Mouse (Mus musculus) neural tube, embryonic 15.5 days (tissue): ENCODE data around the gene Rragc. TPM values are rescaled to one million over a fixed set of nuclear protein-coding genes. Genes with fewer than 3 reads are reported as not detected.

Experiments used
- ATAC-seq: fragments of 200-750 bp; cut with Nextera tagmentation; 2 replicates; pipeline ENCODE4 v1.8.0; 2017; ENCODE audit warnings: mild to moderate bottlenecking, moderate TSS enrichment, moderate library complexity; ENCODE audit not compliant: low FRiP score
- H3K27ac ChIP-seq: fragments of 300-500 bp; sonication (generic); replicated peaks from 2 replicates; pipeline ENCODE4 v1.5.1; 2015; ENCODE audit warnings: mild to moderate bottlenecking, inconsistent platforms
- H3K27me3 ChIP-seq: fragments of 300-500 bp; sonication (generic); replicated peaks from 2 replicates; pipeline ENCODE4 v1.6.1; 2015; ENCODE audit warnings: inconsistent platforms
- H3K36me3 ChIP-seq: fragments of 300-500 bp; sonication (generic); 2 replicates; pipeline ENCODE4 v1.6.1; 2015; ENCODE audit warnings: inconsistent platforms
- H3K4me1 ChIP-seq: fragments of 300-500 bp; sonication (generic); 2 replicates; pipeline ENCODE4 v1.6.1; 2015; ENCODE audit warnings: inconsistent platforms
- H3K4me2 ChIP-seq: fragments of 300-500 bp; sonication (generic); 2 replicates; pipeline ENCODE4 v1.6.1; 2015; ENCODE audit warnings: inconsistent platforms, mild to moderate bottlenecking, moderate library complexity
- H3K4me3 ChIP-seq: fragments of 300-500 bp; sonication (generic); replicated peaks from 2 replicates; pipeline ENCODE4 v1.5.1; 2015; ENCODE audit warnings: mild to moderate bottlenecking, inconsistent platforms
- H3K9ac ChIP-seq: fragments of 300-500 bp; sonication (generic); replicated peaks from 2 replicates; pipeline ENCODE4 v1.6.1; 2015; ENCODE audit warnings: mild to moderate bottlenecking, inconsistent platforms
- H3K9me3 ChIP-seq: fragments of 300-500 bp; sonication (generic); replicated peaks from 2 replicates; pipeline ENCODE4 v1.6.1; 2016; ENCODE audit warnings: inconsistent platforms
- WGBS: fragments of 180-500 bp; shearing (Covaris S2); methylation state at CpG from one replicate; pipeline ENCODE4 v1.1.7; 2015; ENCODE audit warnings: mixed read lengths; 5-methylcytosine and 5-hydroxymethylcytosine counted together
- polyA plus RNA-seq: library from polyadenylated mRNA; unstranded; fragments of >200 nt; fragmentation: Nextera tagmentation; extraction: Ambion mirVana; gene quantifications from 2 replicates; pipeline ENCODE4 v1.2.1, GENCODE M21; 2015

The Rragc gene
- polyA plus RNA-seq, result 44.4 and 45.4 TPM in 2 replicates

- Histone ChIP-seq H3K4me1 (peaks cover 38% of the 10 kb centered on the region), H3K4me3 (peak within 1 kb of the TSS; percentile 99), H3K36me3 (peaks cover 28% of the 10 kb centered on the region), H3K9me3 (no peaks in the 10 kb centered on the region), H3K9ac (peak within 1 kb of the TSS; percentile 96), H3K4me2 (peak within 1 kb of the TSS; percentile 80), H3K27ac (peak within 1 kb of the TSS; percentile 82), H3K27me3 (no peaks in the 10 kb centered on the region)
- WGBS, result 1% methylated on average over 49 of the region's 49 CpGs
- peak; percentile 100 for ATAC-seq
Measured at GRCm38 (mm10) chr4:123916748-123917547, at the start of gene Rragc. TSS of gene Rragc (plus strand) at chr4:123917446.

GRCm38 (mm10) chr4:123893726-123894125 is 23.5 kb upstream of the Rragc start:
- Histone ChIP-seq H3K36me3 (no peaks in the 10 kb centered on the region), H3K4me2 (no peak overlapping the region), H3K27ac (no peak overlapping the region), H3K4me1 (no peaks in the 10 kb centered on the region), H3K27me3 (no peaks in the 10 kb centered on the region), H3K9me3 (no peaks in the 10 kb centered on the region), H3K4me3 (no peak overlapping the region), H3K9ac (no peak overlapping the region)
- WGBS, result 96% methylated on average over 5 of the region's 5 CpGs
- ATAC-seq, result no peak

- H3K27ac ChIP-seq, result no peak overlapping the region
- no peaks in the 10 kb centered on the region for H3K36me3 ChIP-seq
- no peak overlapping the region for H3K4me2 ChIP-seq
- no peak overlapping the region for H3K4me3 ChIP-seq
- no peaks in the 10 kb centered on the region for H3K27me3 ChIP-seq
- no peaks in the 10 kb centered on the region for H3K9me3 ChIP-seq
- no peaks in the 10 kb centered on the region for H3K4me1 ChIP-seq
- no peak for ATAC-seq
- 87% methylated on average over 4 of the region's 4 CpGs for WGBS
- no peak overlapping the region for H3K9ac ChIP-seq
Measured at GRCm38 (mm10) chr4:123894295-123894694, 23.0 kb upstream of the Rragc start.

GRCm38 (mm10) chr4:123898696-123899095 is 18.6 kb upstream of the Rragc start:
- no peaks in the 10 kb centered on the region for H3K9me3 ChIP-seq
- no peak overlapping the region for H3K9ac ChIP-seq
- WGBS, result 12% methylated on average over 5 of the region's 5 CpGs
- ATAC-seq, result no peak
- no peaks in the 10 kb centered on the region for H3K27me3 ChIP-seq
- H3K4me1 ChIP-seq, result peaks cover under 1% of the 10 kb centered on the region; the same call in 1 of the 2 replicates
- H3K4me3 ChIP-seq, result no peak overlapping the region
- H3K4me2 ChIP-seq, result no peak overlapping the region
- H3K27ac ChIP-seq, result no peak overlapping the region
- H3K36me3 ChIP-seq, result no peaks in the 10 kb centered on the region

GRCm38 (mm10) chr4:123903432-123903831 is 13.8 kb upstream of the Rragc start:
- no peak for ATAC-seq
- H3K9me3 ChIP-seq, result no peaks in the 10 kb centered on the region
- H3K4me1 ChIP-seq, result peaks cover 20% of the 10 kb centered on the region
- no peak overlapping the region for H3K4me3 ChIP-seq
- no peaks in the 10 kb centered on the region; the same call in 1 of the 2 replicates for H3K36me3 ChIP-seq
- H3K27me3 ChIP-seq, result no peaks in the 10 kb centered on the region
- no peak overlapping the region for H3K9ac ChIP-seq
- H3K4me2 ChIP-seq, result no peak overlapping the region
- H3K27ac ChIP-seq, result no peak overlapping the region
- WGBS, result 77% methylated on average over 3 of the region's 3 CpGs

- Histone ChIP-seq H3K4me2 (peak within 1 kb of the TSS; percentile 83), H3K27me3 (no peaks in the 10 kb centered on the region), H3K27ac (peak within 1 kb of the TSS; percentile 82), H3K4me1 (peaks cover 20% of the 10 kb centered on the region), H3K4me3 (peak within 1 kb of the TSS; percentile 60), H3K9me3 (no peaks in the 10 kb centered on the region), H3K9ac (peak within 1 kb of the TSS; percentile 65), H3K36me3 (peaks cover 7% of the 10 kb centered on the region; the same call in 1 of the 2 replicates)
- WGBS, result 2% methylated on average over 48 of the region's 49 CpGs
- ATAC-seq, result peak; percentile 100
Measured at GRCm38 (mm10) chr4:123904333-123905125, 12.7 kb upstream of the Rragc start, which contains the start of gene Mycbp. TSS of gene Mycbp (plus strand) at chr4:123904832.

GRCm38 (mm10) chr4:123905126-123905668 is 12.0 kb upstream of the Rragc start:
- WGBS, result under 1% methylated on average over 49 of the region's 53 CpGs
- Histone ChIP-seq H3K4me2 (peak overlapping the region; percentile 83), H3K9ac (peak overlapping the region; percentile 55), H3K27me3 (no peaks in the 10 kb centered on the region), H3K4me1 (peaks cover 20% of the 10 kb centered on the region), H3K36me3 (peaks cover 8% of the 10 kb centered on the region; the same call in 1 of the 2 replicates), H3K27ac (peak overlapping the region; percentile 78), H3K9me3 (no peaks in the 10 kb centered on the region), H3K4me3 (peak overlapping the region; percentile 60)
- peak; percentile 70 for ATAC-seq

- no peaks in the 10 kb centered on the region for H3K9me3 ChIP-seq
- 89% methylated on average over 4 of the region's 4 CpGs for whole genome bisulfite sequencing
- H3K27me3 ChIP-seq, result no peaks in the 10 kb centered on the region
- no peak overlapping the region for H3K27ac ChIP-seq
- ATAC-seq, result no peak
- H3K4me2 ChIP-seq, result no peak overlapping the region
- H3K4me3 ChIP-seq, result no peak overlapping the region
- H3K4me1 ChIP-seq, result peaks cover 30% of the 10 kb centered on the region
- no peak overlapping the region for H3K9ac ChIP-seq
- peaks cover 30% of the 10 kb centered on the region for H3K36me3 ChIP-seq
Measured at GRCm38 (mm10) chr4:123911503-123911902, 5.7 kb upstream of the Rragc start.

GRCm38 (mm10) chr4:123912431-123912830 is 4.8 kb upstream of the Rragc start:
- peaks cover 25% of the 10 kb centered on the region for H3K4me1 ChIP-seq
- H3K27me3 ChIP-seq, result no peaks in the 10 kb centered on the region
- ATAC-seq, result no peak
- H3K4me3 ChIP-seq, result no peak overlapping the region
- peaks cover 30% of the 10 kb centered on the region for H3K36me3 ChIP-seq
- no peak overlapping the region for H3K27ac ChIP-seq
- WGBS, result 68% methylated on average over 2 of the region's 2 CpGs
- no peak overlapping the region for H3K4me2 ChIP-seq
- no peak overlapping the region for H3K9ac ChIP-seq
- H3K9me3 ChIP-seq, result no peaks in the 10 kb centered on the region

GRCm38 (mm10) chr4:123917548-123918140 is 398 bp downstream of the Rragc start, which contains the start of gene 4930535I16Rik:
TSS of gene 4930535I16Rik (minus strand) at chr4:123918022.
- peak; percentile 58 for ATAC-seq
- no peaks in the 10 kb centered on the region for H3K27me3 ChIP-seq
- peaks cover 37% of the 10 kb centered on the region for H3K4me1 ChIP-seq
- peak within 1 kb of the TSS; percentile 82 for H3K27ac ChIP-seq
- under 1% methylated on average over 55 of the region's 63 CpGs for WGBS
- peak within 1 kb of the TSS; percentile 80 for H3K4me2 ChIP-seq
- H3K9ac ChIP-seq, result peak within 1 kb of the TSS; percentile 96
- no peaks in the 10 kb centered on the region for H3K9me3 ChIP-seq
- H3K4me3 ChIP-seq, result peak within 1 kb of the TSS; percentile 99
- peaks cover 26% of the 10 kb centered on the region for H3K36me3 ChIP-seq

GRCm38 (mm10) chr4:123918851-123919250 is 1.6 kb downstream of the Rragc start:
- H3K9me3 ChIP-seq, result no peaks in the 10 kb centered on the region
- peak overlapping the region; percentile 32; the same call in 1 of the 2 replicates for H3K9ac ChIP-seq
- ATAC-seq, result no peak
- no peak overlapping the region; the same call in 1 of the 2 replicates for H3K4me3 ChIP-seq
- WGBS, result 70% methylated on average over 2 of the region's 2 CpGs
- H3K27ac ChIP-seq, result no peak overlapping the region
- H3K36me3 ChIP-seq, result peaks cover 30% of the 10 kb centered on the region
- H3K4me1 ChIP-seq, result peaks cover 32% of the 10 kb centered on the region
- H3K27me3 ChIP-seq, result no peaks in the 10 kb centered on the region
- peak overlapping the region; percentile 80 for H3K4me2 ChIP-seq
